Mouse (Mus musculus) liver, postnatal 0 days (tissue): ENCODE measurements around the gene Phf13.

Experiments used
- CTCF ChIP-seq: sonication (generic); IDR thresholded peaks from 2 replicates; pipeline ENCODE4 v1.5.1; 2016; ENCODE audit warnings: antibody characterized with exemption, low read depth
- EP300 ChIP-seq: IDR thresholded peaks from 2 replicates; pipeline ENCODE4 v1.6.1; 2016; ENCODE audit warnings: antibody characterized with exemption, low read depth, mild to moderate bottlenecking

DNA sequence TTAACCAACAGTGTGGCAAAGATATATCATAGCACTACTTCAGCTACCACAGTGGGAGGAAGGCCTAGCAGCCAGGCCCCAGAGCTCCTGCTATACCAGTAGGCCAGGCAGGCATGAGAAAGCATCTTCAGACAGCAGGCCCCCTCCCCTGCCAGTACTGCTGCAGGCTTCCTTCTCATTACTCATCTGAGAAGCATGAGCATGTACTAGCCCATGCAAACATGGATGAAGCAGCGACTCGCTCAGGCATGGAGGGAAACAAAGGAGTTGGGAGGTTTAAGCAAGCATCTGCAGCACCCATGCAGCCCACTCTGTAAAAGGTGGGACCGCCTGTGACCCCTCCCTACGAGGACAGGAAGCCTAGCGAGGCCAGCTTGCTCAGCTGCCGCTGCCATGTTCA lies 23.0 kb upstream of the Phf13 start:
- TF ChIP-seq CTCF, result no peak
- TF ChIP-seq EP300, result no peak
